Mouse (Mus musculus): Measurements from ENCODE around the gene Actb.
A peak's percentile ranks its signal among the peaks of the same experiment; 100 is the strongest.

Actb gene

DNA sequence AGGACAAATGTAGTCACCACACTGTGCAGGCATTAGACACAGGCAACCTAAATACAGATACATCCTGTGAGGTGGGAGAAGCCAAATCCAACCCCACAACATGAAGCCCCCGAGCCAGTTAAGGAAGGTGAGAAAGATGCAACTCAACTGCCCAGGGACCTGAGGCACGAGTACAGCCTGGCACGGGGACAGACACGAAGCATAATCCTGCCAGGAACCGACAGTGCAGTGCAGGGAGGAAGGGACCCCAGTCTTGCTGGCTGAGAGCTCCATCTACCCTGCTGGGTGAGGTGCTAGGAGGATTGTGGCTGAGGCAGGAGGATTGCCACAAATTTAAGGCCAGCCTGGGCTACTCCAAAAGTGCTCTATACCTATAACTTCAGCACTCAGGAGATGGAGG, 29.7 kb downstream of the Actb start:
- no peak for DNase-seq

DNA sequence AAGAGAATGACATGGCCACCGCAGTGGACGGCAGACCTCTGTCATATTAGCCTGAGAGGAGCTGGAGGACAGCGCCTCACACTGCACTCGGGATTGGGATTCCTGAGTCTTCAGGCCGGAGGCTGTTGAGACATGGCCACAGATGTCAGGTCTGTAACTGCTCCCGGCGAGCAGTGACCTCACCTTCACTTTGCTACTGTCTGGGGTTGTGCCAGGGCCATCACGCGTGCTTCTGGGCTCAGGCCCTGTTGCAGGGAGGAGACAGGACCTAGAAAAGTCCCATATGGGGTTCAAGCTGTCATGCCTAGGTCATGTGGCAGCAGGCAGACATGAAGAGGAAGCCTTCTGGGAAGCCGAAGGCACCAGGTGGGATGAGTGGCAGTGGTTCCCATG, 31.0 kb downstream of the Actb start:
- DNase-seq: no peak

DNA sequence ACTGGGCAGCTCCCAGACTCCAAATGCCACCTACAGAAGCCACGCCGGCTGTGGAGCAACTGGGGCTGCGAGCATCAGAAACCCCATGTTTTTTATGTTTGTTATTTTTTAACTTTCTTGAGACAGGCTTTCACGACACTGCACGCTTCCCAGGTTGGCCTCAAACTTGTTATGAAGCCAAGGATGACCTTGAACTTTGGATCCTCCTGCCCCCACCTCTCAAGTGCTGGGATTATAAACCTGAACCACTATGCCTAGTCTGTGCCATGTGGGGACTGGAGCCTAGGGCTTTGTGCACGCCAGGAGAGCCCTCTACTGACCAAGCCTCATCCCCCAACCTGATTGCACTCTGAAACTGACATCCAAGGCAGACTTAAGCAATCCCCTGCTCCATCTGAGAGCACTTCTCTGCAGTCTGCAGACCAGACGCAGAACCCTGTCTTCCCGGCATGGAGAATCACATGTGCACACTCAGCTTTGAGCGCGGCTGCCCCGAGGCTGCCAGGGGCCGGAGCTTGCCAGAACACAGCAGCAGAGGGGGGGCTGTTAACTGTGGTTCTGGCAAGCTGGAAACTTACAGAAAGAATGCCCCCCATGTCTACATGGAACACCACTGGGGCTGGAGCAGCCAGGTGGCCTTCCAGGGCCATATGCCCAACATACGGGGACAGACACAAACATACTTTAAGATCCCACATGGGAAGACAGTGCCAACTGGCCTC, 31.6 kb downstream of the Actb start:
- no peak for DNase-seq

DNA sequence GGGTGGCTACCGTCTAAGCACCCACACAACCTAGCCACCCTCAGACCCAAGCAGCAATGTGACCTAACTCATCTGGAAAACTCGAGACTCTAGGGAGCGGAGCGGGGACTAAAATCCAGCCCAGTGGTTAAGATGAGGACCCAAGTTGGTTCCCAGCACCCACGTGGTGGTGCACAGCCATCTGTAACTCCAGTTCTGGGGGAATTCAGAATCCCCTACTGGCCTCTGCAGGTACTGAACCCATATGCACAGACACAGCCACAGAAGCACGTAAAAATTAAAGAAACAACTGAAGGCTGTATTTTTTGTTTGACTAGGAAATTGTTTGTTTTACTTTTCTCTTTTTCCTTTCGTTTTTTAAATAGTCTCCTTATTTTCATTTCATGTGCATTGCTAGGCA, 32.8 kb downstream of the Actb start:
- no peak for DNase-seq

DNA sequence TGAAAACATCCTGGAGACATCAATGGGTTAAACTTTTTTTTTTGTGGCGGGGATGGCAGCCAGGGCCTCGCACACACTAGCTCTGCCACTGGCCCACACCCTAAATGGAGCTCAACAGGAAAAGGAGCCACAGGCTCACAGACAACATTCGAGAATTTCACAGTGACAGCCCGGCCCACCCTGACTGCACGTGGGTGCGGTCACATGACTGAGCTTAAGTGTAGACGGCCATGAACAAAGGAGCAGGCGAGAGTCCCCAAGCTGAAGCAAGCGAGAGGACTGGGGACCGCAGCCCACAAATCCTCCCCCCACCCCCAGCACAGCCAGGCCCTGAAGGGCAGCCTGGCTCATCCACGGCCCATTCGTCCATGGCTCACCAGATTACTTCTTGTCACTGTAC, 34.8 kb downstream of the Actb start:
- no peak for DNase-seq

DNA sequence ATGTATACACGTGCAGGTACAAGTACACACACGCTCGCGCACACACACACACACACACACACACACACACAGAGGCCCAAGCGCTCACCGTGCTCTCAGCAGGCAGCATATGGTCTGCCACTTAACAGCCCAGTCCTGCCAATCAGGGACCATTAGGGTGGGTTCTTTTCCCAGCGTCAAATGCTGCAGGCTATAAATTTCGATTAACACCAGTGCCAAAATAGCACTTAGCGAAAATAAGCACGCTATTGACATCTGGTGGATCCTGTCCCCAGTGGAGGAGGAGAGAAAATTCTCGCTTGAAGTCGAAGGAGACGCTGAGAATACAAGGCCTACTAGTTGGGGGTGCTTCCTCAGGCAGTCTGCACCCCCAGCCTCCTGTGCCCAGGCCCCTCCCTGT, 37.1 kb downstream of the Actb start:
- no peak for DNase-seq

DNA sequence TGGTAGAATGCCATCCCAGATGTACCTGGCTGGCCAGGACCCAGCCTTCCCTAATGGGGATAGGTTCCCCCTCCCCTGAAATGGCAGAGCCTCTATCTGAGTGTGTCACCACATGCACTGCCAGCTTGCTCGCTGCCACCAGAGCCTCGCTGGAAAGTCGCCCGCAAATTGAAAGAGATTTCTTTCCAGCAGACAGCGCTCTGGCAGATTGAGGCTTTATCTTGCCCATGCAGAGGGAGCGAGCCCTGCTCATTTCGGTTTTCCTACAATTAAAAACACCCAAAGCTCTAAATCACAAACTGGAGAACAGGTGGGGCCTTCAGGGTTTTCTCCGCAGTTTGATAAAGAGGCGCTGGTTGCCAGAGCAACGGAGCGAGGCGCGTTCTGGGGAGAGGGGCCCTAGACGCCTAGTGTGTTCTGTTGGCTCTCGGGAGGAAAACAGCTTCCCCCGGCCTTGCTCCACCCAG, 48.8 kb downstream of the Actb start:
- DNase-seq: no peak

DNA sequence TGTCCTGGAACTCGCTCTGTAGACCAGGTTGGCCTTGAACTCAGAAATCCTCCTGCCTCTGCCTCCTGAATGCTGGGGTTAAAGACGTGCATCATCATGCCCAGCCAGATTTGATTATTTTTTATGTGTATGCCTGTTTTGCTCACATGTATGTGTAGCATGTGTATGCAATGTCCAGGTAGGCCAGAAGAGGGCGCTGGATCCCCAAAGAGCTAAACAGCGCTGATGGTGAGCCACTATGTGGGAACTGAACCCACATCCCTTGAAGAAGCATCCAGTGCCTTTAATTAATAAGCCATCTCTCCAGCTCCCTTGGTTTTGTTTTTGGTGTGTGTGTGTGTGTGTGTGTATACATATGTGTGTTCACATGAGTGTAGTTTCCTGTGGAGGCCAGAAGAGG, 50.1 kb downstream of the Actb start:
- DNase-seq: no peak

DNA sequence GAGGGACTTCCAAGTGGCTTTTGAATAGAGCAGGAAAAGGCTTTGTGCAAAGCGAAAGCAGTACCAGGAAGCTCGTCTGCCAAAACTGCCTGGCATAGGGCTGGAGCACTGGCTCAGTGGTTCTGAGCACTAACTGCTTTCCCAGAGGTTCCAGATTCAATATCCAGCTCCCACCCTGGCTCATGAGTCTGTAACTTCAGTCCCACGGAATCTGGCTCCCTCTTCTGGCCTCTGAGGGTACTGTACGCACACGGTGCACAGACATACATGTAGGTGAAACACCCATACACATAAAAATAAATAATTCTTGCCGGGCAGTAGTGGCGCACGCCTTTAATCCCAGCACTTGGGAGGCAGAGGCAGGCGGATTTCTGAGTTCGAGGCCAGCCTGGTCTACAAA, 51.7 kb downstream of the Actb start:
- DNase-seq: peak; percentile 70 to 76

DNA sequence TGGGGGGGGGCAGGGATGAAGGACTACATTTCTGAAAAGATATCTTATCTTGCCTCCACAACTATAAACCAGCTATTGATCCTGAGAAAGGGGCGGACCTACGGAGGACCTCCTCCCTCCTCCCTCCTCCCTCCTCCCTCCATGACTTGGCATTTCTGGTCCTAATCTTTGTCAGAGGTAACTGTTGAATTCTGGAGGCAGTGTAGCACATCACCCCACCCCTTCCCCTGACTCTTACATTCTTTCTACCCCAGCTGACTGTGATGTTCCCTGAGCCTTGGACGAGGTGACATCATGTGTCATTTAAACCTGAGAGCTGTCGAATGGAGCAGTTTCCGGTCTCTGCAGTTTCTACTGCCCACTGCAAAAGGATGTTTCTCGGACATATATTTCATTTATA, 53.0 kb downstream of the Actb start:
- no peak for DNase-seq

Data from kidney, postnatal 4 days (tissue).